Mouse (Mus musculus): ENCODE measurements around the gene Emc8. TPM values are rescaled to one million over a fixed set of nuclear protein-coding genes. Genes with fewer than 3 reads are reported as not detected.

Emc8 gene
- total RNA-seq, 2 experiments from 2014 or later, result 70.7 to 82.3 TPM

GRCm38 (mm10) chr8:120685591-120685990 lies 17.2 kb upstream of the Emc8 start:
- no peak for DNase-seq (ENCODE audit: low spot score in 2 of 2)

- DNase-seq (ENCODE audit: low spot score in 2 of 2), result no peak
These were observed 16.7 kb upstream of the Emc8 start for GRCm38 (mm10) chr8:120685097-120685496.

- DNase-seq (ENCODE audit: low spot score in 2 of 2), result no peak
These were observed 15.7 kb upstream of the Emc8 start for GRCm38 (mm10) chr8:120684082-120684481.

GRCm38 (mm10) chr8:120683602-120684001 lies 15.2 kb upstream of the Emc8 start:
- DNase-seq (ENCODE audit: low spot score in 2 of 2), result peak; percentile 63 to 70

DNA sequence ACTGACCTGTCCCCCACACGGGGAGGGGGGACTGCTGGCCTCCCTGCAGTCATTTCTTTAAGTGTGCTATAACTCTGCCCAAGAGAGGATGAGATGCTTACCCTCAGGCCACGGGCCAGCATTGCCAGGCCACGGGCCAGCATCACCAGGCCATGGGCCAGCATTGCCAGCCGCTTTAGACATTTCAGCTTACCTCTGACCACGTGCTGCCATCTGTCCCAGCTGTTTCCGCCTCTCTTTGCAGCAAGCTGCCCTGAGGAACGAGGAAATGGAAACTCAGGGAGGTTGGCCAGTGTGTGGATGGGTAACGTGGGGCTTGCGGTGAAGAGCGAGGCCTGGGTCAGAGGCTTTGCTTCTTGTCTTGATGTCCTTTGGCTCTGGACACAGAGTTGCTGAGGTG lies 12.7 kb upstream of the Emc8 start:
- no peak for DNase-seq (ENCODE audit: low spot score in 2 of 2)

- DNase-seq (ENCODE audit: low spot score in 2 of 2), result peak; percentile 59 to 70
These were observed 12.0 kb upstream of the Emc8 start for GRCm38 (mm10) chr8:120680405-120680804.

DNA sequence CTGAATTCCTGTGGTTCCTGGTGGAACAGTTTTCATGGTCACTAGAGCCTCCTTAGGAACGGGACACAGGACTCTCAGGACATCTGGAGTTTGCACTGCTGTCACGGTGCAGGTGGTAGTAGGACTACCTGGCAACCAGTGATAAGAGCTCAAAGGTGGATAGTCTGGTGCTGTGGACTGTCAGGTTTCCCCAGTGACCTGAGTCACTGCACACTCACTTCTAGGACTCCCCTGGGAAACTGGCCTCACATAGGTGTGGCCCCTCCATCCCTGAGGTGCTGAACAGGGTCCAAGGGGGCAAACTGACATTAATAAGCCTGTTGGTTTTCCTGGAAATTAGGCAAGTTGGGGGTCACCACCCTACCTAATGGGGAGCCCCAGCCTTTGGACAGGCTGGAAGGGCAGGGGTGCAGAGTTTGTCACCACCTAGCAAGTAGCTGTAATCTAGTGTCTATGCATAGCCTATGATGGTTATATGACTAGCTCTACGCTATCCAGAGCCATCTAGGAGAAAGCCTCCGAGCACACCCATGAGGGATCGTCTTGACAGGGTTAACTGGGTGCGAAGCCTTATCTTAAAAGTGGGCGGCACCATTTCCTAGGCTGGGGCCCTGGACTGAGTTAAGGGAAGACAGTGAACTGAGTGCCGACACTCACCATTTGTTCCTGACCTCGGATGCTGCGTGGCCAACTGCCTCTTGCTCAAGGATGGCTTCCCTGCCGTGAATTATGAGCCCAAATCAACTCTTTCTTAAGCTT lies 11.4 kb upstream of the Emc8 start:
- no peak for DNase-seq (ENCODE audit: low spot score in 2 of 2)

- DNase-seq (ENCODE audit: low spot score in 2 of 2), result peak; percentile 94 to 96
These were observed 10.1 kb upstream of the Emc8 start for GRCm38 (mm10) chr8:120678447-120678846.

DNA sequence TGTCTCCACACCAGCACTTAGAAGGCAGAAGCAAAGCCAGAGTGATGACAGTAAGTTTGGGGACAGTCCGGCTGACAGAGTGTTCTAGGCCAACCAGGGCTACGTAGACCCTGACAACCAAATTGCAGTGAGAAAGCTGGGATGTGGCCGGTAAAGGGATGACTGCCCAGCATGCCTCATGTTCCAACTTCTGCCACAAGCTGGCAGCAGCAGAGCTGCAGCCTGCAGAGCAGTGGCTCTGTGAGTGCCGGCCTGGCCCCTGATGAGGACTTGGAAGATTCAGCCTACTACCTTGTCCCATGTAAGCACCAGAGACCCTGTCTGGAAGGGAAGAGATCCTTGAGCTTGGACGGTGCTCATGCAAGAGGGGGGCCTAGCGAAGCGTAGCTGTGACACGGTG lies 7.3 kb upstream of the Emc8 start:
- DNase-seq (ENCODE audit: low spot score in 2 of 2), result no peak

DNA sequence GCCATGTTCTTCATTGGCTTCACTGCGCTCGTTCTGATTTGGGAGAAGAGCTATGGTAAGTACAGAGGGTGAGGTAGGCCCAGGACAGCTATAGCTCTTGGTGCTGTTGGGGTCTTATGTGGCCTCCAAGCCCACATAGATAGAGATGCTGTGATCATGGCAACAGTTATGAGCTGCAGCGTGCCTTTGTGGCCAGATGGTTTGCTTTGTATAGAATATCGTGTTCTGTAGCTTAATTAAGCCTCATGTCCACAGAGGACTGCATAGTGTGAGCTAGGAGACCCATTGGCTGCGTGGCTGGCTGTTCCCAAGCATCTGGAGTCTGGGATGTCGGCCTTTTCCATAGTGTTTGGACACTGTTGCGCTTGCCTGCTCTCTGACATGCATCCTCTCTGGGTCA lies 4.9 kb upstream of the Emc8 start:
- no peak for DNase-seq (ENCODE audit: low spot score in 2 of 2)

DNA sequence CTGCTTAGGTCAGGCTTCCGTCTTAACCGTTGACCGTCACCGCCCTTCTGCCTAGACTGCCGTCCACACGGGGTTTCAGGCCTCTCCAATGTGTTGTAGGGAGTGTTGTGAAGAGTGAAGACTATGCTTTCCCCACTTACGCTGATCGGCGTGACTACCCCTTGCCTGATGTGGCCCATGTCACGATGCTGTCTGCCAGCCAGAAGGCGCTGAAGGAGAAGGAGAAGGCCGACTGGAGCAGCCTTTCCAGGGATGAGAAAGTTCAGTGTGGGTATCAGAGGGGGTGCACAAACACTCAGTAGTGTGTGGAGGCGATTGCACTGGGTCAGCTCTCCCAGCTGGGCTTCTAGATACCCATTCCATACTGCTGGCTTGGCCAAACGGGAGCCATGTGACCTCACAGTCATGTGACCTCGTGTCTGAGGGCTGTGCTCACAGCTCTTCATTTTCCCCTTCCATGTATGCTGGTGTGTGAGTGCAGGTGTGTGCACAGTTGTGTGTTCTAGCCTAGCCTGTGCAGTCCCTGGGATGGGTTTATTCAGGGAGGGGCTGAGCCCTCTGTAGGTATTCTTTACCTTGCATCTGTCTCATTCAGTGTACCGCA lies 4.4 kb upstream of the Emc8 start:
- no peak for DNase-seq (ENCODE audit: low spot score in 2 of 2)

- no peak for DNase-seq (ENCODE audit: low spot score in 2 of 2)
These were observed 3.4 kb upstream of the Emc8 start for GRCm38 (mm10) chr8:120671775-120672174.

DNA sequence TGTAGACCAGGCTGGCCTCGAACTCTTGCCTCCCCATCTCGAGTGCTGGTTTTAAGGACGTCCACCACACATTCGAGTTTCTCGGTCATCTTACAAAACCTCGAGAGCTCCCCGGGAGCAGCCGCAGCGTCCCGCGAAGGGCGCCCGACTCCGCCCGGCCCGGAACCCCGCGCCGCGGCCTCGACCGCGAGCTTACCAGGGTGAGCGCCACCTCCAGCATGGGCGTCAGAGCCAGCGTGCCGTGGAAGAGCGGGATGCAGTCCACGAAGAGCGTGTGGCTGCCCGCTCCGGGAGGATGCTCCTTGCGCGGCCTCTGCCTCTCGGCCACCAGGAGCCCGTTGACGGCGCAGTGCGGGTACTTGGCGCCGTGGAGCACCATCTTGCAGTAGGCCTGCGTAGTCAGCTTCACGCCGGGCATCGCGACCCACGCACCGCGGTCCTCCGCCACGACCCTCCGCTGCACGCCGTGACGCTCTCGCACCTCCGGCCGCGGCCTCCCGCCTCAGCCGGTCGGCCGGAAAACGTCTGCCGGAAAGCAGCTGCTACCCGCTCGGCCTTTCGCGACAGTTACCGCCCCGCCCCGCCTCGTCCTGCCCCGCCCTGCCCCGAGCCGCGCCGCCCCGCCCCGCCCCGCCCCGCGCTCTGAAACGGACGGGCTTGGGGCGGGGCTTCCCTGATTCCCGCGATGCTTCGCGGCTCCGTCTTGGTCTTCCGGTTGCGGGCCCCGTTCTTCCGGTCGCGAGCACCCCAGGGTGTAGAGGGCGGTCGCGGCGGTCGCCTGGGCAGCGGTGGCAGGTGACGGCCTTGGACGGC lies 606 bp downstream of the Emc8 start, which contains the start of the genes Gm27021 and Cox4i1:
Gene Gm27021 (minus strand): TSS at position 519 of the 813 bp plus-strand sequence.
Gene Cox4i1 (plus strand): TSS at position 662 of the 813 bp plus-strand sequence.
- peak; percentile 82 to 91 for DNase-seq (ENCODE audit: low spot score in 2 of 2)

DNA sequence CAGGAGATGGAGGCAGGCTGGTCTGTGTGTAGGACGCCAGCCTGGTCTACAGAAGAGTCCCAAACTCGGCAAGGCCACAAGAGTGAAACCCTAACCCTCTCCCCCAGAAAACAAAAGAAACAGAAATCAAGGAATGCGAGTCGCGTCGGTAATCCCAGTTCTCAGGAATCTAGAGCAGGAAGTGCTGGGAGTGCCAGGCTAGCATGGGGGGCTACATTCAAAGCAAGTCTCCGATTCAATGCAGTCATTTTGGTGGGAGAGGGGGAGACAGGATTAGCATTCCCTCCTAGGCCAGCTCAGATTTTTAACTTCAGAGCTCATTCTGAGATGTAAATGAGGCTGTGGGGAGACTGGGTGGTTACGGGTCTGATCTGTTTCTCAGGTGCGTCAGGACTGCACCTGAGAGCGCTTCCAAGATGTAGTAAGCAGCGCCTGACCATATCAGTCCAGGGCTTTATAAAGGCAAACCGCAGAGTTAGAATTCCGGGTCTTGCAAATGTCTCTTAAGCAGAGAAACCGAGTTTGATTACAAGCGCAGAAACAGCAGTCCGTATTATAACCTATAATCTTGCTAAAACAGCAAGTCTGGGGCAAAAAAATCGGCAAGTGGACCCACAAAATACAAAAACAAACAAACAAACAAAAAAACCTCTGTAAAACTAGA lies 1.4 kb downstream of the Emc8 start:
- no peak for DNase-seq (ENCODE audit: low spot score in 2 of 2)

GRCm38 (mm10) chr8:120665726-120666455 lies 2.5 kb downstream of the Emc8 start:
- no peak for DNase-seq (ENCODE audit: low spot score in 2 of 2)

GRCm38 (mm10) chr8:120664566-120664965 lies 3.8 kb downstream of the Emc8 start:
- no peak for DNase-seq (ENCODE audit: low spot score in 2 of 2)

DNA sequence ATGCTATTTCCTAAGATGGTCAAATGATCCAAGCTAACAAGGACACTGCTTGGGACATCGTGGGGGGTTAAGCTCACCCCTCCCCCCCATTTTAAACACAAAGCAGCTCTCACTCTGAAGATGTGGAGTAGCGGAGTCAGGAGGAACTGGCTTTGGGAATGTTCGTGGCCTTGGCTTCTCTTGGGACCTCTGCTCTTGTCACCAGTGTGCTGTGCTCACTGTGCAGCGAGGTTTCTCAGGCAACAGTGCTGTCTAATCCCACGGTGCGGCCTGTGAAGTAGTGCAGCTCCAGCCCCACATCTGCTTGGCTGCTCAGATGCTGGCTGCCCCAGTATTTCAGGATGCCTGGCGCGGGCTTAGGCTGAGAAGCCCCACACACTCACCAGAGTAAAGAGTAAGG lies 11.0 kb downstream of the Emc8 start:
- no peak for DNase-seq (ENCODE audit: low spot score in 2 of 2)

GRCm38 (mm10) chr8:120656322-120657052 lies 11.9 kb downstream of the Emc8 start:
- no peak for DNase-seq (ENCODE audit: low spot score in 2 of 2)

DNA sequence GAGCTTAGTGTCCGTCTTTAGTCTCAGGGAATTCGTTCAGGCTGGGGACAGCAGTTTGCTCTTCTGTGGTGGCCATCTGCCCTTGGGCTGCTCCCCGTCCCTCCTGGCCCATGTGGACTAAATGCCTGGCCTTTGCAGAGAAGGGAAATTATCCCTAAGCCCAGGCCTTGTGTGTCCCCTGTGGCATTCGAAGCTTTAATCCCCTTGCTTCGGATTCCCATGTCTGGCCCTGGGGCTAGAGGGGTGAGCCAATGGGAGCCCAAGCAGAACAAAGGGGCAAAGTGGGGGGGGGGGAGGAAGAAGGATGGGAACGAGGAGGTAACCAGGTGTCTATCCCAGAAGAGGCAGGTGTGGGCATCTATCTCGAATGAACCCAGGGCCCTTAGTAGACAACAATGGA lies 20.8 kb downstream of the Emc8 start, which contains the start of gene 1190005I06Rik:
Gene 1190005I06Rik (minus strand): TSS at position 101 of the 400 bp plus-strand sequence.
- no peak for DNase-seq (ENCODE audit: low spot score in 2 of 2)

DNA sequence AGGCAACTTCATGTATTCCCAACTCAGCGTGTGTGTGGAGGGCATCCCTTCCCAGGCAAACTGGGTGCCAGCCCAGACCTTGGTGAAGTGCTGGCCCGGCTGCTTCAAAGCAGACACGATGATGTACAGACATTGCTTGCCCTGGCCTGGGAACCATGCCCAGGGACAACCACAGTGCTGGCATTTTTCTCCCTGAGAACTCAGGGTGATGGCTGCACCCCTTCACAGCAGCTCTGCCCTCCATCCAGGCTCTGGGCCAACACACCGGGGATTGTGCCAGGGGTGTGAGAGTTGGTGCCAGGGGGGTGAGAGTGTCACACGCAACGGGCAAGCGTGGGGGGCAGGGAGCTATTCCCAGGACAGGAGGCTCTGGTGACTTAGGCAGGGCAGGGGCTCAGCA lies 23.7 kb downstream of the Emc8 start:
- peak; percentile 88 to 91 for DNase-seq (ENCODE audit: low spot score in 2 of 2)

Data from layer of hippocampus, postnatal 10 days (tissue).